Mouse (Mus musculus) forebrain, embryonic 15.5 days (tissue): ENCODE data around the gene Kng1. TPM values are rescaled to one million over a fixed set of nuclear protein-coding genes. Genes with fewer than 3 reads are reported as not detected.
"Not testable (repeated sequence)": the region's sequence is repeated elsewhere in the genome, so short reads cannot be mapped to it uniquely, and the experiment has no call there.

Source experiments
- ATAC-seq: fragments of 200-750 bp; cut with Nextera tagmentation; replicated peaks from 2 replicates; pipeline ENCODE4 v1.8.0; 2017; ENCODE audit warnings: mild to moderate bottlenecking, moderate TSS enrichment, moderate library complexity
- H3K27ac ChIP-seq: fragments of 300-500 bp; sonication (generic); replicated peaks from 2 replicates; pipeline ENCODE4 v1.5.1; 2015; ENCODE audit warnings: mild to moderate bottlenecking, inconsistent platforms
- H3K27me3 ChIP-seq: fragments of 300-500 bp; sonication (generic); 2 replicates; pipeline ENCODE4 v1.6.1; 2015; ENCODE audit warnings: inconsistent platforms
- H3K36me3 ChIP-seq: fragments of 300-500 bp; sonication (generic); 2 replicates; pipeline ENCODE4 v1.6.1; 2015; ENCODE audit warnings: mild to moderate bottlenecking, inconsistent platforms
- H3K4me1 ChIP-seq: fragments of 300-500 bp; sonication (generic); 2 replicates; pipeline ENCODE4 v1.6.1; 2015; ENCODE audit warnings: inconsistent platforms
- H3K4me2 ChIP-seq: fragments of 300-500 bp; sonication (generic); replicated peaks from 2 replicates; pipeline ENCODE4 v1.6.1; 2015; ENCODE audit warnings: mild to moderate bottlenecking, inconsistent platforms
- H3K4me3 ChIP-seq: fragments of 300-500 bp; sonication (generic); 2 replicates; pipeline ENCODE4 v1.5.1; 2015; ENCODE audit warnings: mild to moderate bottlenecking, inconsistent platforms
- H3K9ac ChIP-seq: fragments of 300-500 bp; sonication (generic); replicated peaks from 2 replicates; pipeline ENCODE4 v1.6.1; 2015; ENCODE audit warnings: mild to moderate bottlenecking, inconsistent platforms
- H3K9me3 ChIP-seq: fragments of 300-500 bp; sonication (generic); 2 replicates; pipeline ENCODE4 v1.6.1; 2016; ENCODE audit warnings: inconsistent platforms
- WGBS: fragments of 180-500 bp; shearing (Covaris S2); methylation state at CpG from one replicate; pipeline ENCODE4 v1.1.7; 2015; ENCODE audit warnings: mixed read lengths; 5-methylcytosine and 5-hydroxymethylcytosine counted together
- polyA plus RNA-seq: library from polyadenylated mRNA; unstranded; fragments of >200 nt; fragmentation: Nextera tagmentation; extraction: Ambion mirVana; gene quantifications from 2 replicates; pipeline ENCODE4 v1.2.1, GENCODE M21; 2015

Kng1 gene
- polyA plus RNA-seq = 0.80 TPM in 1 of 2 replicates, not detected in the other

DNA sequence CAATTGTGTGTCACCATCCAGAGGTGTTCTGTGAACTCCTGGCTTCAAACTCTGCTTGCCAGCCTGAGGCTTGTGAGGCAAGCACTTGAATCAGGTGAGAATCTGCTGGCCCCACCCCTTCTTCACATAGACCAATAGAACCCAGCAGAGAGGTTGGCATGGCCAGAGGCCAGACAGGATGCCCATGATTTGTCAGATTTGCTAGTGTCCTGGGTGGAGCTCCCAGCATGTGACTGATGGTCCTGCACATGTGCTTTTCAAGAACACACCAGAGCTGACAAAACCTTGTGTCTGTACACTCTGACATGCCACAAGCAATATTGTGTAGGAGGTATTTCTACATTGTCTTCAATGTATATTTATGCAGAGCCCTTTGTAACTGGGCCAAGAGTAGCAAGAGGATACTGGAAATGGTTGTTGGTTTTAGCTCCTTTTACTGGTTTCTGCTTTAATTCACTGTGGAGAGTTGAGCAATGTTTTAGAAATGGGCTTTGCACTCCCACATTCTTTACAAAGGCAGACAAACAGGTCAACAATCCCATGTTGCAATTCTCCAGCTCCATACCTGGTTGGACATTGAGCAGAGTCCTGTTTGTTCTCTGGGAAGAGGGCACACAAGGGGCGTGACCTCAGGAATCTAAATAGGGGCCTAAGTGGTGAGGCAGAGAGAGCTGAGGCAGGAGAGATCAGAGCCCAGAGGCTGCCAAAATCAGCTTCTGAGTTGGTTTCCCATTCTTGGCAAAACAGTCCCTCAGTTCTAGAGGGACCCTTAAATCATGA is at the start of gene Kng1:
Gene Kng1, plus strand, starts transcription at position 198 of the 780 bp plus-strand sequence.
- H3K36me3 ChIP-seq, ATAC-seq, H3K9me3 ChIP-seq, H3K4me3 ChIP-seq, H3K9ac ChIP-seq, H3K27me3 ChIP-seq, H3K27ac ChIP-seq, H3K4me1 ChIP-seq, H3K4me2 ChIP-seq: not testable (repeated sequence)
- whole genome bisulfite sequencing = 82% methylated on average over 1 of the region's 1 CpGs

DNA sequence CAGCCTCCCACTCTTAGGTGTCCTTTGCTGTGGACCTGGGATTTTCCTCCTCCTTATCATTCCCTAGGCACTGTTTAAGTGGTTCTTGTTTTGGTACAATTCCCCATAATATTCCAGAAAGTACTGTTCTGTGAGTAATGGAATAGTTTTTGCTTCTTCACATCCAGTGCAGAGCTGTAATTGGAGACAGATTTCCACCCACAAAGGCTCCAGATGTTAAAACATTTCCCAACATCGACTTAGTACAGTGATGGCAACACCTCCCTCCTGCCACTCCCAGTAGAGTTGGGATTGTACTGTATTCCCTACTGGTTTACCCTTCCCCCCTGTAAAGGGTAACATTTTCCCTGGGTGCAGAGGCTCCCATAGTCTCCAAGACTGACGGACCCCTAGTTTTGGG is 43.9 kb upstream of the Kng1 start:
- not testable (repeated sequence) for H3K4me1 ChIP-seq, ATAC-seq, H3K36me3 ChIP-seq, H3K27me3 ChIP-seq, H3K4me3 ChIP-seq, H3K9me3 ChIP-seq, H3K27ac ChIP-seq, H3K9ac ChIP-seq, H3K4me2 ChIP-seq
- 90% methylated on average over 2 of the region's 2 CpGs for WGBS

DNA sequence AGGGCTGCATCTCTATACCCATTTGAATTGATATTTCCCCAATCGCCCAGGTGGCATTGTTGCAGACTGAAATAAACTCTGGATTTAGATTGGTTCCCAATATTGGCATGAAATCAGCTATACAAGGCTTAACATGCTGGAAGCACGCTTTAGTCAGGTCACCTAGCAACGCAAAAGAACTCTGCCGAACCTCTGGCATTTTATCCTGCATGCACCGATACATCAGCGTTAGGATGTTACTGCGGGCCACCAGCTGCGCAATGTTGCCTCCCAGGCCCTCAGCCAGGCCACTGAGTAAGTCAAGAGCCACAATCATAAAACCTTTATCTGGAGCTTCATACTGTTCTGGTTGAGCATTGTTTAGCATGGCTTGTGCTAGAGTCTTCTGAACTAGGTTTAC is 43.0 kb upstream of the Kng1 start:
- 85% methylated on average over 8 of the region's 8 CpGs for WGBS
- not testable (repeated sequence) for H3K4me1 ChIP-seq, H3K4me2 ChIP-seq, H3K4me3 ChIP-seq, ATAC-seq, H3K27me3 ChIP-seq, H3K36me3 ChIP-seq, H3K27ac ChIP-seq, H3K9ac ChIP-seq, H3K9me3 ChIP-seq

DNA sequence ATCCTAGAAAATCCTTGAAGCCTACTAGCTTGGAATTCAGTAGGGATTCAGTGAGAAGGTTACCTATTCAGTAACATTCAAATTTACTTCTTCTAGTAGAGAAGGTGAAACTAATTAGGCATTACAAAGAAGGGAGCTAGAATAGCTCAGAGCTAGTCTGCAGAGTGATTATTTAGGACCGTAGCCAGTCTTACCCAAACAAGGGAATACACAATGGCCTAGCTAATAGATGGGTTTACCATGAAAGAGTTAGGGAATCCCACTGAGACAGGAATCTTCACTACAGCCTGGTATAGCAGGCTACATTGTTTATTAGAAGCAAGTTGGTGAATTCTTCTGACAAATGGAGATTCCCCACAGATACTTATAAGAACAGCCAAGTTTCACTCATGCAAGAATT is 37.1 kb upstream of the Kng1 start:
- not testable (repeated sequence) for H3K36me3 ChIP-seq, ATAC-seq, H3K9me3 ChIP-seq, H3K9ac ChIP-seq, H3K4me1 ChIP-seq, H3K27me3 ChIP-seq, H3K27ac ChIP-seq, H3K4me3 ChIP-seq, H3K4me2 ChIP-seq
- 0% methylated on average over 1 of the region's 1 CpGs for WGBS

DNA sequence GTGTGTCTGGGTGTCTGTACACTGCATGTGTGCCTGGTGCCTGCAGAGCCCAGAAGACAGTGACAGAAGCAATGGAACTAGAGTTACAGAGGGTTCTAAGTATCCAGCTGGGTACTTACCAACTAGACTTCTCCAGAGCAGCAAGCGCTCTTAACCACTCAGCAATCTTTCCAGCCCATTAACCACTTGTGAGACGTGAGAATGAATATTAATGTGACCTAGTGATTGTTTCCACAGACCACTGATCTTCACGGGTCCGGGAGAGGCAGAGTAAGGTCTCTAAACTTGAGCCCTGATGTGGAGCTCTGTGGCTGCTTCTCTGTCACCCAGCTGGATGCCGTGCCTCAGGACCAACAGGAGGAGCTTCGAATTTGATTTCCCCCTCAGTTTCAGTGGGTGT is 32.6 kb upstream of the Kng1 start:
- Histone ChIP-seq H3K9ac (no peak overlapping the region), H3K9me3 (no peaks in the 10 kb centered on the region), H3K4me2 (no peak overlapping the region), H3K4me1 (no peaks in the 10 kb centered on the region), H3K4me3 (no peak overlapping the region), H3K27ac (no peak overlapping the region), H3K36me3 (no peaks in the 10 kb centered on the region), H3K27me3 (no peaks in the 10 kb centered on the region)
- 41% methylated on average over 6 of the region's 6 CpGs for WGBS
- ATAC-seq = no peak

DNA sequence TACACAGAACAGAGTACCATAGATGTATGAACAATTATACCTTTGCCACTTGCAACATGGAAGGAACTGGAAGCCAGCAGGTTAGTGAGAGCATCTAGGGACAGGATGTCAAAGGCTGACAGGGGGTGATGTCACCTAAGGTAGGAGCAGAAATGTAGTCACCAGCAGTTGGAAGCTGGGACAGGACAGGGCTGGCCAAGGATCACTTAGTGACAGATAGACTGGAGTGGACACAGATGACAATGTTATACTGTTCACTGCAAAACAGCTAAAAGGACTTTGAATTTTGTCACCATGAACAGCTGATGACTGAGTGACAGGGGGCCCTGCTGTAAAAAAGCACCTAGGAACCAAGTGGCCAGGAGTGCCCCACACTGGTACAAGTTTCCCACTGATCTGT is 31.1 kb upstream of the Kng1 start:
- no peak for ATAC-seq
- Histone ChIP-seq H3K9me3 (no peaks in the 10 kb centered on the region), H3K4me3 (no peak overlapping the region), H3K36me3 (no peaks in the 10 kb centered on the region), H3K27ac (no peak overlapping the region), H3K4me2 (no peak overlapping the region), H3K27me3 (no peaks in the 10 kb centered on the region), H3K4me1 (no peaks in the 10 kb centered on the region), H3K9ac (no peak overlapping the region)

DNA sequence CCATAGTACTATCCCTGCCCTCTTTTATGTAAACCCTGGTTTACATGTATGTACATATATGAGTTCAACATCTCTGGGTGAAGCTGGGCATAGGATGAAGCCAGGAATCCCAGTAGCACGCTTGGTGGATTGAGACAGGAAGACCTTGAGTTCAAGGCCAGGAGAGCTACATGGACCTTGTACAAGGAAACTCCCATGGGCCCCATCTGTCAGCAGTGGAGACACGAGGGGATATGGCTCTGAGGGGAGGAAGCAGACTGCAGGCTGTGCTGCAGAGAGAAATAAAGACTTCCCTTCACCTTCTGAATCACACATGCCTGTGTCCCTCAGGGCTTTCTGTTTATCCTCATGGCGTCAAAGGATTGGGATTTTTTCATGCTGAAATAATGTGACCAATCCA is 30.3 kb upstream of the Kng1 start:
- H3K4me2 ChIP-seq, H3K4me3 ChIP-seq, H3K27ac ChIP-seq, H3K36me3 ChIP-seq, H3K9me3 ChIP-seq, H3K27me3 ChIP-seq, ATAC-seq, H3K4me1 ChIP-seq, H3K9ac ChIP-seq: not testable (repeated sequence)
- WGBS = 44% methylated on average over 3 of the region's 3 CpGs

DNA sequence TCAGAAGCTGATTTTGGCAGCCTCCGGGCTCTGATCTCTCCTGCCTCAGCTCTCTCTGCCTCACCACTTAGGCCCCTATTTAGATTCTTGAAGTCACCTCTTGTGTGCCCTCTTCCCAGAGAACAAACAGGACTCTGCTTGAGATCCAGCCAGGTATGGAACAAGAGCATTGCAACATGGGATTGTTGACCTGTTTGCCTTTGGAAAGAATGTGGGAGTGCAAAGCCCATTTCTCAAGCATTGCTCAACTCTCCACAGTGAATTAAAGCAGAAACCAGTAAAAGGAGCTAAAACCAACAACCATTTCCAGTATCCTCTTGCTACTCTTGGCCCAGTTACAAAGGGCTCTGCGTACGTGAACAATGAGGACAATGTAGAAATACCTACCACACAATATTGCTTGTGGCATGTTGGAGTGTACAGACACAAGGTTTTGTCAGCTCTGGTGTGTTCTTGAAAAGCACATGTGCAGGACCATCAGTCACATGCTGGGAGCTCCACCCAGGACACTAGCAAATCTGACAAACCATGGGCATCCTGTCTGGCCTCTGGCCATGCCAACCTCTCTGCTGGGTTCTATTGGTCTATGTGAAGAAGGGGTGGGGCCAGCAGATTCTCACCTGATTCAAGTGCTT is 28.6 kb upstream of the Kng1 start, which contains the start of gene Kng2:
Gene Kng2, minus strand, starts transcription at position 517 of the 635 bp plus-strand sequence.
- not testable (repeated sequence) for H3K4me2 ChIP-seq, H3K27ac ChIP-seq, H3K27me3 ChIP-seq, H3K4me1 ChIP-seq, H3K9ac ChIP-seq, H3K36me3 ChIP-seq, H3K4me3 ChIP-seq, H3K9me3 ChIP-seq, ATAC-seq
- 88% methylated on average over 3 of the region's 3 CpGs for WGBS

DNA sequence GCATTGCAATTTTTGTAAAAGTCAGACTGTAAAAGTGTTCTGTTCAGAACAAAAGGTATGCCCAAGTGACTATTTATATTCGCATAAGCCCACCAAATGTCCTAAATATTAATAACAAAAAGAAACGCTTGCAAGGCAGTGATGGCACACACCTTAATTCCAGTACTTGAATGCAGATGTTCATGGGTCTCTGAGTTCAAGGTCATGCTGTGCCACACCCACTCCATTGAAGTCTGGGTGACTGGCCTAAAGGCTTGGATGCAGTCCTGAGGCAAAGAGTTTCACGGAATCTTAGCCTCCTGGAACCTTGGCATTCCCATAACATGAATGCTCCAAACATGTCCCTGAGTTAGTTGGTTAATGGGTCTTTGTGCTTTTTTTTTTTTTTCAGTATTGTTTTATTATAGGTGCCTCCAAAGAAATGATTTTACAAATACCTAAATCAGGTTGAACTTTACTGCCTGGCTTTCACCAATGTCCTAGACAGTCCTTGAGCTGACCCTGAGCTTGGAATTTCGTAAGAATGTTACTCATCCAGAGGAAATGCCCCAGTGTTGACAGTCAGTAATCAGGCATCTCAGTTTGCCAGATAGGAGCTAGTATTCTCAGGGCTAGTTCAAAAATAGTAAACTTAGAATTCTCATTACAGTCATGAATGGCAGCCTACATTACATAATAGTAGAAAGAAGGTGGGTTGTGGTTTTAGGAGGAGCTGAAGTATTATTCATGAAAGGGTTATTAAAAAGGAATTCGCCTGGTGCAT is 26.8 kb upstream of the Kng1 start:
- Histone ChIP-seq H3K4me2 (no peak overlapping the region), H3K36me3 (no peaks in the 10 kb centered on the region), H3K9ac (no peak overlapping the region), H3K27ac (no peak overlapping the region), H3K4me1 (no peaks in the 10 kb centered on the region), H3K27me3 (no peaks in the 10 kb centered on the region), H3K4me3 (no peak overlapping the region), H3K9me3 (no peaks in the 10 kb centered on the region)
- 91% methylated on average over 5 of the region's 5 CpGs for WGBS
- ATAC-seq = no peak

DNA sequence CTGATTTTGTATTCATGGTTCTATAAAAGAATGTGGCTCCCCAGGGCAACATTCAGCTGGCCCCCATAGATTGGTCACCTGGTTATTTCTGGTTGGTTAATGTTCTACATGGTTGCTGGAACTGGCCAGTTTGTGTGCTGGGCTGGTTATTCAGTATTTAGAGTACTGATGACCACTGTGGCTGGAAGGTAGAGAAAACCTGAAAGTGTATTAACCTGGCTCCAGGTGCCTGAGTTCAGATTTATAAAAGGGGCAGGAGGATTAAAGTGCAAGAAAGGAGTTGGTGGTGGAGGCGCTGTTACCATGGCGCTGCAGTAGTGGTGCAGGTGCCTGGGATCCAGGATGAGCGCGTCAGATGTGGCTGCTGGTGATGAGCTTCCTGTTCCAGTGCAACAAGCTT is 24.0 kb upstream of the Kng1 start:
- Histone ChIP-seq H3K27ac (no peak overlapping the region), H3K36me3 (no peaks in the 10 kb centered on the region), H3K4me1 (no peaks in the 10 kb centered on the region), H3K4me3 (no peak overlapping the region), H3K9ac (no peak overlapping the region), H3K27me3 (no peaks in the 10 kb centered on the region), H3K4me2 (no peak overlapping the region), H3K9me3 (no peaks in the 10 kb centered on the region)
- WGBS = 93% methylated on average over 4 of the region's 4 CpGs
- no peak for ATAC-seq

DNA sequence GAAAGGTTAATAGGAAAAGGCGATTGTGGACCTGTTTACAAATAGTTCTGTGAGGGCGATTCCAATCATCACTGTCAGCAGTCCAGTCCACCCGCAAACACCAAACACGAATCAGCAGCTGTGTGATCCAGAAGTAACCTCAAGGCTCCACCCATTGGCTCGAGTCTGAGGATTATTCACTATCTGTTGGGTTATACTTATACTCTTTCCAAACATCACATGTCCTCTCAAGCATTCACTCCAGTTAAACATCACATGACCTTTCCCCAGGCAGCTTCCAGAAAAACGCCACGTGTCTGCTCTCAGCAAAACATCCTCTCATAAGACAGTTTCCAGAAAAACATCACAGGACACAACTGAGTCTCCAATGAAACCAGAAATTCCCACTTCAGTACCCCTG is 19.9 kb upstream of the Kng1 start:
- 88% methylated on average over 7 of the region's 7 CpGs for WGBS
- ATAC-seq = no peak

DNA sequence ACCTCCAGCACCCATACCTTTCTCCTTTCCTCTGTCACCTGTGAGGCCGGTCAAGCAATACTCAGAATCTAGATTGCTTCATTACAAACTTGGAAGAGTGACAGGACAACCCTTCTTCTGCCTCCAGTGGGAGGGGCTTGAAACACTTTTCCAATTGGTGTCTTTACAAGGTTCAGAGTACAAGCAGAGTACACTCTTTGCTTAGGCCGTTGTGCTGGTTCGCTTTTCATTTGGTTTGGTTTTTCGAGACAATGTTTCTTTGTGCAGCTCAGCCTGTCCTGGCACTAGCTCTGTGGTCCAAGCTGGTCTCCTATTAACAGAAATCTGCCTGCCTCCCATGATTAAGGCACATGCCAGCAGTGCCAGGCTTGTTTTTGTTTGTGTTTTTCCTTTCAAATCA is 18.4 kb upstream of the Kng1 start:
- Histone ChIP-seq H3K4me2 (no peak overlapping the region), H3K9ac (no peak overlapping the region), H3K4me3 (no peak overlapping the region), H3K27me3 (no peaks in the 10 kb centered on the region), H3K4me1 (no peaks in the 10 kb centered on the region), H3K27ac (no peak overlapping the region), H3K9me3 (no peaks in the 10 kb centered on the region), H3K36me3 (no peaks in the 10 kb centered on the region)
- 76% methylated on average over 4 of the region's 4 CpGs for WGBS
- no peak for ATAC-seq

More for the DNA sequence above, 19.9 kb upstream of the Kng1 start:
- Histone ChIP-seq H3K9ac (no peak overlapping the region), H3K4me2 (no peak overlapping the region), H3K27ac (no peak overlapping the region), H3K27me3 (no peaks in the 10 kb centered on the region), H3K4me1 (no peaks in the 10 kb centered on the region), H3K36me3 (no peaks in the 10 kb centered on the region), H3K4me3 (no peak overlapping the region), H3K9me3 (no peaks in the 10 kb centered on the region)
